Mouse (Mus musculus): ENCODE results near the gene Chd4. TPM values are rescaled to one million over a fixed set of nuclear protein-coding genes. Genes with fewer than 3 reads are reported as not detected.
"Not testable (repeated sequence)": the region's sequence is repeated elsewhere in the genome, so short reads cannot be mapped to it uniquely, and the experiment has no call there.

Chd4 gene
- total RNA-seq (2021), result 100 to 1,000 TPM; 154 to 161 TPM

DNA sequence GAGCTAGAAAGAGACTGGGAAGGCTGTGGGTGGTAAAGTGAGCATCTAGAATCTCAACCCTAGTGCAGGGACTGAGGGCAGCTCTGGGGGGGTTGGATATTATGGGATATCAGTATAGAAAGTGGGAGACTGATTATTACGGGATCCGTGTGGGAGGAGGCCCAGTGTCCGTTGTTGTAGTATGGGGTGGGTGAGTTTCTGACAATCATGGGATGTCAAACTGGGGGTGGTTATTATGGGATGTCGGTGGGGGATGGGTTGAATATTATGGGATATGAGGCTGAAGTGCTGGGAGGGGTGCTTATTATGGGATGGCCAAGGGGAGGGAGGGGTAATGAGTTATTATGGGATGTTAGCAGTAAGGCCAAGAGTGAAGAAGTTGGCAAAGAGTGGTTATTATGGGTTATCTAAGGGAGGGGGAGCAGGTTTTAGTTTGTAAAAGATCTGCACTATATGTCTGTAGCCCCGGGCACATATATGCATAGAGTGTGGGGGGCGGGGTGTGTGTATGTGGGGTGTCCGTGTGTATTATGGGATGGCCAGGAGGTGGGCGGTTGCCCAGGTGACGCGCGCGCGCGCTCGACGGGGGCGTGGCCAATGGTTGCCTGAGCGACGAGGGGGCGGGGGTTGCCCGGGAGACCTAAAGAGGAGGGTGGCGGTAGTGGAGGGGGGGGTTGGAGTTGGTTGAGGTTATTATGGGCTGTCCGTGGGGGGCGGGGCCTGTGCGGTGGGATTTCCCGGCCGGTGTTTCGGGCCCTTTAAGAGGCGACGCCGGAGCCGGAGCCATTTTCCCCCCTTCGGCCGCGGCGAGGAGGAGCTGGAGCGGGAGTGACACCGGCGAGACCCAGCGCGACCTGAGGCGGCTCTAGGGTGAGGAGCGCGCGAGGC lies at the start of gene Chd4:
TSS of gene Chd4 (plus strand) at position 591 of the 888 bp plus-strand sequence.
- peak; percentile 92 to 96 for DNase-seq (ENCODE audit: low spot score in 2 of 2)
- intact Hi-C loops (cut with DNase I), result loop anchor here (5.0 kb wide), 1 partner anchor 178 kb away; no protein-coding TSS in a partner anchor

DNA sequence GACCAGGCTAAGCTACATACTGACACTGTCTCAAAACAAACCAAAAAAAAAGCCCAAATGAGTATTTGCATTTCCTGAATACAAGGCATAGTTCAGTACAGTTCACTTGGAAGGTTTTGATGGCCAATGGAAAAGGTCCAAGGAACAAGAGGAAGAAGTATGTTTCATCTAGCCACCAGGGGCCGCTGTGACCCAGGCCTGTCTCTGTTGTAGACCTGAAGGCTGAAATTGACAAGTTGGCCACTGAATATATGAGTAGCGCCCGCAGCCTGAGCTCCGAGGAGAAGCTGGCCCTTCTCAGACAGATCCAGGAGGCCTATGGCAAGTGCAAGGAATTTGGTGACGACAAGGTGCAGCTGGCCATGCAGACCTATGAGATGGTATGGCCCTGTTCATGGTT lies 49.1 kb upstream of the Chd4 start:
- peak; percentile 59 to 80 for DNase-seq (ENCODE audit: low spot score in 2 of 2)
- intact Hi-C loops (cut with DNase I), result loop anchor here (1.0 to 5.0 kb wide), 2 partner anchors 38 to 226 kb away; no protein-coding TSS in a partner anchor

DNA sequence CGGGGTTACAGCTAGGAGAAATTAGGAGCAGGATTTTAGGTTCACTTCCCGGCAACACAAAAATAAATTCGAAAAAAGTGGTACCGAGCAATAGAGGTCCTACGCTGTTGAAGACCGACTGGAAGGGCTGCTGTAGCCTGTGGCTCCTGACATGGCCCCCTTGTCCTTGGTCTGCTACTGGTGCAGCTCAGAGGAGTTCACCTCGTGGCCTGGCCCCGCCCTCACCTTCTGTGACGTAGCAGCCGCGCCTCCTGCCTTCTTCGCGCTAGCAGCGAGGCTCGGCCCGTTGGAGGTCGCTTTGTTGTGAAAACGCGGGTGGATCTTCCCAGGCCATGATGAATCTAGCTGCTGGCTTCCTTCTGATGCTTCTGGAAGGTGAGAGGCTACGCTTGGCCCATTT lies 46.1 kb upstream of the Chd4 start, which contains the start of gene Acrbp:
TSS of gene Acrbp (plus strand) at position 12 of the 400 bp plus-strand sequence.
- DNase-seq (ENCODE audit: low spot score in 2 of 2), result no peak
- intact Hi-C loops (cut with DNase I), result loop anchor here (5.0 kb wide), 1 partner anchor 223 kb away; no protein-coding TSS in a partner anchor

DNA sequence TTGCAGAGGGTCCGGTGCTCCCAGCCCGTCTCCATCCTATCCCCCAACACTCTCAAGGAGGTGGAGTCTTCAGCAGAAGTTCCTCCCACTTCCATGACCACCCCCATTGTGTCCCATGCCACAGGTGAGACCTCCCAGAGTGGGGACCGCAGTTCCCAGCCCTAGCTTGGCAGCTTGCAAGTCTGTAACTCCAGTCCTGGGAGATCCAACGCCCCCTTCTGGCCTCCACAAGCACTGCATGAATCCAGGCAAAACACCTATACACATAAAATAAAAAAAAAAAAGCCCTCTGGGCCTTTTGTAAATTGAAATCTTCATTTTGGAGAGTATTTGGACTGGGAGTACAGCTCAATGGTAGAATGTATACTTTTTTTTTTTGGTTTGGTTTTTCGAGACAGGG lies 44.5 kb upstream of the Chd4 start:
- intact Hi-C loops (cut with DNase I), result no loop called here
- DNase-seq (ENCODE audit: low spot score in 2 of 2), result no peak

DNA sequence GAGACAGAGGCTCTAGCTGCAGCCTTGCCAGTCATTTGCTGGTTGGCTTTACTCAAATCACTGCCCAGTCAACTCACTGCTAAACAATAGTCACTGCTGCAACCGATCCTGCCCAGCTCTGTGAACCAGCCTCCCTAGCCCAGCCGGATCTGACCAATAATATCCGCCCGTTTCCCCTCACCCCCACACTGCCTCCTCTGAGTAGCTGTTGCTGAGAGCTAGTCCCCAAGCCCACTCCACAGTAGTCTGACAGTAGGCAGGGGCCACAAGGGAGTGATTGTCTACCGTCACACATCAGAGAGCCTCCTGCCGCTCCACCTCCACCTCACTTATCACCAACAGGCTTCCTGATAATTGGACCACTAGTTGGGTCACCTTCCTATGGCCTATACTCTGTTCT lies 34.3 kb upstream of the Chd4 start:
- no peak for DNase-seq (ENCODE audit: low spot score in 2 of 2)
- intact Hi-C loops (cut with DNase I), result no loop called here

DNA sequence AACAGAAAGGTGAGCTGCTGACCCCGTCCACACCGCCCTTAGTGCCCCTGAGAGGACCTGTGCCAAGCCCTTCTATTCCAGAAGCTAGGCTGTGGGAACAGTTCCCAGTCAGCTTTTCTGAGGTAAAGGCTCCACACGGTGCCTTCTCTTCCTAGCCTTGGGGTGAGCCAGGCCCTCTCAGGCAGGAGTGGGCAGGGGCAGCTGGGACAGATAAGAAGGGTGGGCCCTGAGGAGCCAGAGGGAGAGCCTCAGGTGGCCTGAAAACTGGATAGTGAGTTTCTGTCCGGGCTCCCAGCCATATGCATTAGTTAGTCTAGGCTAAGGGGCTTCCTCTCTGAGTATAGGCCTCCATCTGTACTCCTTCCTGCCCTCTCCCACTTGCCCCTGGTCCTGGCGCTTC lies 33.3 kb upstream of the Chd4 start:
- intact Hi-C loops (cut with DNase I), result no loop called here
- DNase-seq (ENCODE audit: low spot score in 2 of 2), result no peak

DNA sequence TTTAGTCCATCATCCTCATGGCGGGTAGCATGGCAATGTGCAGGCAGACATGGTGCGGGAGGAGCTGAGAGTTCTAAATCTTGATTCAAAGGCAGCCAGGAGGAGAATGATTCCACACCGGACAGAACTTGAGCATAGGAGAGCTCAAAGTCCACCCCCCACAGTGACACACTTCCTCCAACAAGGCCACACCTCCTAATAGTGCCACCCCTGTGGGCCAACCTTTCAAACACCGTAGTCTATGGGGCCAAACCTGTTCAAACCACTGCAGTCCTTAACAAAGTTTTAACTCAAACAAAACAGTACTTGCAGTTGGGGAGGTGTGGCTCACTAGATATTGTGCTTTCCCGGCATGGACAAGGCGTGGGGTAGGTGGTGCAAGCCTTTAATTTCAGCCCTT lies 31.9 kb upstream of the Chd4 start:
- no peak for DNase-seq (ENCODE audit: low spot score in 2 of 2)
- intact Hi-C loops (cut with DNase I), result no loop called here

DNA sequence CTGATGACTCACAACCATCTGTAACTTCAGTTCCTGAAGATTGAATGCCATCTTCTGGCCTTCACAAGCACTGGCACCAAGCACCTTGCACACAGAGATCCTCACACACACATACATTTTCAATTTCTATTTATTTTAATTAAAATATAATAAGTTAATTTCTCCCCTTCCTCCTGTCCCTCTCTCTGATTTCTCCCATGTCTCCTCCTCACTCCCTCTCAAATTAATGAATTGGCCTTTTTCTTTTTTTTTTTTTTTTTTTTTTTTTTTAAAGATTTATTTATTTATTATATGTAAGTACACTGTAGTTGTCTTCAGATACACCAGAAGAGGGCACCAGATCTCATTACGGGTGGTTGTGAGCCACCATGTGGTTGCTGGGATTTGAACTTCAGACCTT lies 30.6 kb upstream of the Chd4 start:
- intact Hi-C loops (cut with DNase I); DNase-seq (ENCODE audit: low spot score in 2 of 2): not testable (repeated sequence)

DNA sequence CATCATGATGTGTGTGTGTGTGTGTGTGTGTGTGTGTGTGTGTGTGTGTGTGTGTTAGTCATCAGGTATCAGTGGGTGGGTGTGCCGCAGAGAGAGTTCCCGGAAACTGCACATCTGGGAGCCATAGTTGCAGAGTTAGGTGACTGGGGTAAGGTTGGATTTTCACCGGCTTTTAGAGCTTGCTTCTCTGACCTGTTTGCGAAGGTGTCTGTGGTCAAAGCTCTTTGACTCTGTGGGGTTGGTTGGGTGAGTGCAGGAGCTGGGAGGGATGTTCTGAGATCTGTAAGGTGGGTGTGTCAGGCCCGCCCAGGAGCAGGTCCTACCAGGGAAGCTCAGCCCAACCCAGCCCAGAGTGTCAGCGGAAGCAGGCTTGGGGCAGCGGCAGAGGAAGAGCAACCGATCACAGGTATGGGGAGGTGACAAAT lies 28.2 kb upstream of the Chd4 start, which contains the start of gene Lpar5:
TSS of gene Lpar5 (plus strand) at position 350 of the 425 bp plus-strand sequence.
- intact Hi-C loops (cut with DNase I), result no loop called here
- DNase-seq (ENCODE audit: low spot score in 2 of 2), result no peak

DNA sequence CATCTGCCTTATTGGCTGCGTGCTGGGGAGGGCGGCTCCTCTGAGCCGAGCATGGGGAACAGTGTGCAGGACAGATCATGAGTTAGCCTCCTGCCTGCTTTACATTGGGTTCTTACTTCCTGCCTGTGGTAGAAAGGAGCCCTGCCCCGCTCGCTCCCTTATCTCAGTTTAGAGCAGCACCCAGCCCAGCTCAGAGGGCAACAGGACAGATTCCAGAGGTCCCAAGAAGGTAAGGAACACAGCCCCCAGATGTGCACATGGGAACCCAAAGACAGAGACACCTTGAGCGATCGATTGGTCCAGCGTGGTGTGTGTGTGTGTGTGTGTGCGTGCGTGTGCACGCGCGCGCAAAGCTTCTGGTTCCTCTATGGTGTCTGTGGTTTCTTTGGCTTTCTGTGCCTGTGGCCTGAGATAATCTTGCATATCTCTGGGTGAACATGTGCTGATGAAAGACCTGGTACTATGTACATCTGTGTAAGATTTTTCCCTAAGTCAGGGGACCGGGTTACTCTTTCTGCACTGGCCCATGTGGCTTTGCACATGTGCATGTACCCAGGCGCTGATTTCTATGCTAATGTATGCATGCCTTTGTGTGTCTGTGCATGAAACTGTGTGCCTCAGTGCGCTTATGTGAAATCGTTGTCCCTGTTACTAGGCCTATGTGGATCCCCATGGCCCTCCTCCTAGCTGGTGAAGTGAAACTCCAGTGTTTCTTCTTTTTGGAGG lies 24.4 kb upstream of the Chd4 start:
- DNase-seq (ENCODE audit: low spot score in 2 of 2), result no peak

DNA sequence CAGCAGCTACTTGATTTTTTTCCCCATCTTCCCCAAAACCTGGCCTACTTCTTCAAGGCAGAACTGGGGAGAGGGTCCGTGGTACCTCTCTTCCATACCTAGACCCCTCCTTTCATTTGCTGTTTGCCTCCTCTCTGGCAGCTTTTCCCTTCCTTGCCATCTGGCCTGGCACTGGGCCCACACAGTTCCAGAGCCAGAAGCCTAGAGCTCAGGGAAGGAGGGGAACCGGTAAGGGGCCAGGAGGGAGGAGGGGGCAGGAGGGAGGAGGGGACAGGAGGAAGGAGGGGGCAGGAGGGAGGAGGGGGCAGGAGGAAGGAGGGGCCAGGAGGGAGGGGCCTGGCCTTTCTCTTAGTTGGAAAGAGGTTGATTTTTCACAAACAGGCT lies 23.9 kb upstream of the Chd4 start:
- intact Hi-C loops (cut with DNase I), result no loop called here
- DNase-seq (ENCODE audit: low spot score in 2 of 2), result peak; percentile 46 to 65

More for the DNA sequence above, 24.4 kb upstream of the Chd4 start:
- intact Hi-C loops (cut with DNase I), result no loop called here

DNA sequence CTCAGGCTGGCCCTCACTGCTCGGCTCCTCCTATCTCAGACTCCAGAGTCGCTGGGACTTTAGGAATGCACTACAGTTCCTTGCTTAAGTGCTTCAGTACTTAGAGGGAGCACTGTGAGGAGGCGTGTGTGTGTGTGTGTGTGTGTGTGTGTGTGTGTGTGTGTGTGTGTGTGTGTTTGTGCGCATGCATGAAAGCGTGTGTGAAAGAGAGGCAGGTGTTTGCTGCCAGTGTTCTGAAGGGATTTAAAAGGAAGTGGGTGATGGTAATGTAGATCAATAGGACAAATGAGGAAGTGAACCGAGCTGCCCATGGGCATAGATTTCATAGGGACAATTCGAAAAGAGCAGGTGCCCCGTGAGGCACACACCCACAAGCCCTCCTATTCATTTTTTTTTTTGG lies 22.0 kb upstream of the Chd4 start:
- intact Hi-C loops (cut with DNase I), result no loop called here
- no peak for DNase-seq (ENCODE audit: low spot score in 2 of 2)

DNA sequence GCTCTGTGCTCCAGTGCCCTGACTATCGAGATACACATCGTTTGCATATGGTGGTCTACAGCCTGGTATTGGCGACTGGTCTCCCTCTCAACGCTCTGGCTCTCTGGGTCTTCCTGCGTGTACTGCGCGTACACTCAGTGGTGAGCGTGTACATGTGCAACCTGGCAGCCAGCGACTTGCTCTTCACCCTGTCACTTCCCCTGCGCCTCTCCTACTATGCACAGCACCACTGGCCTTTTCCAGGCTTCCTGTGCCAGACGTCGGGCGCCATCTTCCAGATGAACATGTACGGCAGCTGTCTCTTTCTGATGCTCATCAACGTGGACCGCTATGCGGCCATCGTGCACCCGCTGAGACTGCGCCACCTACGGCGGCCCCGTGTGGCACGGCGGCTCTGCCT lies 14.4 kb upstream of the Chd4 start:
- intact Hi-C loops (cut with DNase I), result loop anchor here (5.0 to 10.0 kb wide), 2 partner anchors 77 to 224 kb away; partner anchors contain the start of genes P3h3 and Zfp384

DNA sequence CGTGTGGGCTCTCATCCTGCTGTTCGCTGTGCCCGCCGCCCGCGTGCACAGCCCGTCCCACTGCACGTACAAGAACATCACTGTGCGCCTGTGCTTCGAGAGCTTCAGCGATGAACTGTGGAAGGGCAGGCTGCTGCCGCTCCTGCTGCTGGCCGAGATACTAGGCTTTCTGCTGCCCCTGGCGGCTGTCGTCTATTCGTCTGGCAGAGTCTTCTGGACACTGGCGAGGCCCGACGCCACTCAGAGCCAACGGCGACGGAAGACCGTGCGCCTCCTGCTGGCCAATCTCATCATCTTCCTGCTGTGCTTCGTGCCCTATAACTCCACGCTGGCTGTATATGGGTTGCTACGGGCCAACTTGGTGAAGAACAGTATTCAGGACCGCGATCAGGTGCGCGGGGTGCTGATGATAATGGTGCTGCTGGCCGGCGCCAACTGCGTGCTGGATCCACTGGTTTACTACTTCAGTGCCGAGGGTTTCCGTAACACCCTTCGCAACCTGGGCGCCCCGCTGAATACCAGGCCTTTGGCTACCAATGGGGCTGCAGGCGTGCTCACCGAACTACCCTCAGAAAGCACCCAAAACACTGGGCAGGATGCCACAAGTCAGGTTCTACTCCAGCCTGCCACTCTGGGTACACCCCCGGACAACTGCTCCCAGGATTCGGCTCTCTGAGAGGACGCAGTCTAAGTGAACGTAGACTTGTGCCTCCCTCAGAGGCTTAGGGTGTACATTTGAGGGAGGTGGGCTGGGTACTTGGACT lies 13.8 kb upstream of the Chd4 start:
- intact Hi-C loops (cut with DNase I), result loop anchor here (2.0 to 10.0 kb wide), 3 partner anchors 13 to 225 kb away; partner anchors contain the start of genes P3h3 and Zfp384
- peak; percentile 77 to 86 for DNase-seq (ENCODE audit: low spot score in 2 of 2)

More for the DNA sequence above, 14.4 kb upstream of the Chd4 start:
- no peak for DNase-seq (ENCODE audit: low spot score in 2 of 2)

DNA sequence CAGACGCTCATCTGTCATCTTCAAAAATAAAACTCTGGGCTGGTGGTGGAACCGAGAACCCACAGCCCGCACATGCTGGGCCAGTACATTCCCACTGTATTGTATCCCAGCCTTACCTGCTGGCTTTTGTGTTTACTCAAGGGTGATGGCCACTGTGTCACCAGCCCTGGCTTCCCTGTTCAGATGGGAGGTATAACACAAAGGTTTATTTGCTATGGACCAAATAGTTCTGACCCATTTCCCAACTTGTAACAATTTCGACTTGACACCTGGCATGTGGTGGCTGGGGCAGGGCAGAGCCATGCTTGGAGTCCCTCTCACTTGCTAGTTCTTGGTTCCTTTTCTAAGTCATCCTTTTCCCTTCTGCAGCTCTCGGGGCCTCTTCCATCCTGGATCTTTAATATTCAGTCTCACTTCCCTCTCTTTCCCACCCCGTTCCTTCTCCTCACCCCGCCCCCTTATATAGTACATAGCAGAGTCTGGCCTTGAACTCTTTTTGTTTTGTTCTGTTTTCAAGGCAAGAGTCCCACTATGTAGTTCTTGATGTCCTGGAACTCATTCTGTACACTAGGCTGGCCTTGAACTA lies 12.9 kb upstream of the Chd4 start:
- DNase-seq (ENCODE audit: low spot score in 2 of 2), result no peak
- intact Hi-C loops (cut with DNase I), result loop anchor here (2.0 to 10.0 kb wide), 3 partner anchors 14 to 226 kb away; partner anchors contain the start of genes P3h3 and Zfp384

DNA sequence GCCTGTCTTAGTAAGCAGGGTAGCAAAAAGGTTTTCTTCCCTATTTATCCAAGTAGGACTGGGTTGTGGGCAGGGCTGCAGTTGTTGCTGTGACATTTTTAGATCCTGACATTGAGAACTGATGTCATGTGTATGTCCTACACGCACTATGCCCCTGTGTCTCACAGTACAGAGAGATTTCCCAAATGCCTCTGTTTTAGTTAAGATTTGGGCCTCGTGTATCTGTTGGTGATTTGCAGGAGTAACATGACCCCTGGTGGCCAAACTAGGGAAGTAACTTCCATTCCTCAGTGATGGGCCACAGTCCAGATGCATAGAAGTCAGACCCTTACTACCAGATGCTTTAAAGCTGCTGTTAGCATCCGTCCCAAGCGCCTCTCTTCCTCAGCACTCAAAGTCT lies 11.4 kb upstream of the Chd4 start:
- intact Hi-C loops (cut with DNase I), result loop anchor here (1.0 to 10.0 kb wide), 3 partner anchors 37 to 227 kb away; partner anchors contain the start of genes P3h3 and Zfp384
- DNase-seq (ENCODE audit: low spot score in 2 of 2), result peak; percentile 74 to 84

DNA sequence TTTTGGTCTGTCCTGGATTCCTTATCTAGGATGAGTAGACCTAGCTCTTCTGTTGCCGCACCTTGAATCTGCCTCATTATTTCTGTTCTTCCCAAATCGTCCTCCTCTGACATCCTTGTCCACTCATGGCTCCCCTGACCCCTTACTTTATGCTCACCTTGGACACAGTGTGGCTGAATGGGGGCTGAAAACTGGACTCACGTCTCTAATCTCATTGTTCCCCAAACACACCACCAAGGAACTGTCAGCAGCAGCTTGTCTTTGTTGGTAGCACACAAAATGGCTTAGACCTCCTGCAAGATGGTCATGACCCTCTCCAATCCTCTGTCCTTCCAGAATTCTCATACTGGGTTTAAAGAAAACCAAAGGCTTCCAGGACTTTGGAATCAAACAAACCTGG lies 7.8 kb upstream of the Chd4 start:
- no peak for DNase-seq (ENCODE audit: low spot score in 2 of 2)
- intact Hi-C loops (cut with DNase I), result loop anchor here (10.0 kb wide), 1 partner anchor 83 kb away; the partner anchor contains the start of gene Zfp384

DNA sequence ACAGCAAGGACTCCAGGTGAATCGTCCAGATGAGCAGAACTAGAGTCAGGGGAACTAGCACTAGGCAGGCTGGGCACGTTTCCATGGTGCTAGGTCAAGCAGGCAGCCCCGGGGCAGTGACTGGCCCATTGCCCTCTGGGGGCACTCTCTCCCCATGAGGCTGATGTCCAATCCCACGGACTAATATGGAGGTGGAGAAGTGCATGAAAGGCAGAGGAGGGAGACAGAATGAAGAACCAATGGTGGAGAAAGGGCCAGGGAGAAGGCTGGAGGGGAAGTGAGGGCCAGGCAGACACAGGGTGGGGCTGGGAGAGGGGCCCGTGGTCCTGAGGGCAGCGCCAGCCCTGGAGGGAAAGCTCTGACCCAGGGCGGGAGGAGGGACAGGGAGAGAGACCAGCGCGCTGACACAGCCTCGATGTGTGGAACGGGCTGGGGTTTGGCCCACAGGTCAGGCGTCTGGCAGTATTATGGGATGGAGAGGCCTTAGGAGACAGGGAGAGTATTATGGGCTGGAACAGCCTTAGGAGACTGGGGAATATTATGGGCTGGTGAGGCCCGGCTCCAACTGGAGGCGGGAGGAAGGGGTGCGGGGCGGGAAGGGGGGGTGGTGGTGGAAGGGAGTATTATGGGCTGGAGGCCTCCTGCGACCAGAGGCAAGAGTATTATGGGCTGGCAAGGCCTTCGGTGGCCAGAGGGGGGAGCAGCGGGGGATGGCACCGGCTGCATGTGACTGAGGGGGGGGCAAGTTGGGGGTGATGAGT lies 7.0 kb upstream of the Chd4 start:
- intact Hi-C loops (cut with DNase I), result loop anchor here (10.0 kb wide), 1 partner anchor 84 kb away; the partner anchor contains the start of gene Zfp384

More for the DNA sequence above, 7.0 kb upstream of the Chd4 start:
- peak; percentile 69 to 83 for DNase-seq (ENCODE audit: low spot score in 2 of 2)

Measured in left cerebral cortex, postnatal 25 days (tissue).